Mouse (Mus musculus) kidney, postnatal 10 days (tissue): ENCODE data around the gene Ltb4r1.

ENCODE experiments used
- DNase-seq: peaks from one replicate; pipeline ENCODE4 v3.0.0; 2021; ENCODE audit warnings: mixed read lengths

Ltb4r1 gene

DNA sequence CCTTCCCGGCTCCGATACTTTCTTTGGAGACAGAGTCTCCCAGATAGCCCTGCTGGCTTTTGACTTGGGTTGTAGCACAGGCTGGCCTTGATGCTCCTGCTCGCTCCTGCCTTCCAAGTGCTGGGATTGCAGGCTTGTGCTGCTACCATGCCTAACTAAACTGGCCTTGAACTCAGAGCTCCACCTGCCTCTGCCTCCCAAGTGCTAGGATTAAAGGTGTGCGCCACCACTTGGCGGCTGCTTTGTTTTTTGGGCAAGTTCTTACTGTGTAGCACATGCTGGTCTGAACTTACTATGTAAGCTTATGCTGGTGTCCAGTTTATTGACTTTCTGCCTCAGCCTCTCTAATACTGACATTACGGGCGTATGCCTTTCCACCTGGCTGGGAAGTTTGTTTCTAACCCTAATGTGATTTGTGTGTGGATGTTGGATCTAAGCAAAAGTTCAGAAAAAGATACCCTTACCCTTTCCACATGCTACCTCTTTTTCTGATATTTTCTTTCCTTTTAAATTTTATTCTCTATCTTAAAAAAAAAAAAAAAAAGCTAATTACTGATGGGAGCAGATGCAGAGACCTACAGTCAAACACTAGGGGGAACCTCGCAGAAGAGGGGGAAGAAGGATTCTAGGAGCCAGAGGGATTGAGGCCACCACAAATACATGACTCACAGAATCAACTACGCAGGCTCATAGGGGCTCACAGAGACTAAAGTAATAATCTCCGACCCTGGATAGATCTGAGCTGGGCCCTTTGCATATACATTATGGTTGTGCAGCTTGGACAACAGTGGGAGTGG lies 18.5 kb upstream of the Ltb4r1 start:
- DNase-seq = no peak

DNA sequence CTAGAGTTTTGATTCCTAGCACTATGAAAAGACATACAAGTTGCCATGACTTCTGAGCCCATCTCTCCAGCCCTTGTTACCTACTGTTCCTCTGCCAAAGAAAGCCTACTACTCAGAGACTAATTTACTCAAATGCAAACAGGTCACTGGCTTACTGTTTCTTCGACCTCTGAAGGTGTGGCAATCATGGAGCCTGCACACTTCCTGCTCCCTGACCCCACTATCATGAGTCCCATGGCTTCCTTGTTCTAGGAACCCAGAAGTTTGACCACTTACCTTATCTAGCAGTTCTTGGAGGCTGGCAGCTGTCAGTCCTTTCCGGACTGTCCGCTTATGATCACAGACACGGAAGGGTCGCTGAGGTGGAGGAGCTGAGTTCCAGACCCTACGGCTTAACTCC lies 8.2 kb upstream of the Ltb4r1 start:
- DNase-seq = no peak

DNA sequence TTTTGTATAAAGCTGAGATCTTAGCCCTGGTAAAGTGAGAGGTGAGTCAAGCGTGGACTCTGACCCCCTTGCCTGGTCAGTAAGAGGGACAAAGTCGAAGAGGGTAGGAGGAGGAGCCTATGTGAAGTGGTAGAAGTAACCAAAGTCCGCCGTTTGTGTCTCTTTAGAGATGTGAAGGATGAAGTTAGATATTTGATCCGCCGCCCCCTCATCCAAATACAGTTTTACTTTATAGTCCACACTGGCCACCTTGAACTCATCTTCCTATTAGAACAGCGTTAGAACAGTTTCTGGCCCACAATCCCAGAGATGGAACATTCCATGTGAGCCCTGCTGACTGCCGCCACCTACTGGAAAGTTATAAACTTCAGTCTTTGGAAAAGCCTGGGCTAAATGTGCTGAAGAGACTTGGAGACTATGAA lies 7.4 kb upstream of the Ltb4r1 start, which contains the start of gene Cideb:
Cideb (minus strand) TSS at position 96 of the 422 bp plus-strand sequence.
- peak; percentile 69 for DNase-seq

DNA sequence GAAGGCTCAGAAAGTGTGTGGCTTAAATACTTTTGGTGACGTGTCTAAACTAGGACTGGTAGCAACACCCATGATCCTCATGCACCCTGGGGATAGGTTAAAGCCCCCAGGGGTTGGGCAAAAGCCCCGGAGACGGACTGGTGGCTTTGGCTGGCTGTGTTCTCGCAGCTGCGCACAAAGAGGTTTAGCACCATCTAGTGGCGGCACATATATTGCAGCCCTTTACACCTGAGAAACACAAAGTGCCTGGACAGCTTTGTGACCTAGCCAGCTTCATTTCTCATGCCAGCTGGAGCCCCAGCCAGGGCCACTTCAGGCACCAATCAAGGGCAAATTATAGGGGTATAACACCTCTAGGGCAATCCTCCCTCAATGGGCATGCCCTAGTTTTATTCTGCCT lies 5.6 kb upstream of the Ltb4r1 start:
- DNase-seq = peak; percentile 94

- DNase-seq = no peak
Measured at GRCm38 (mm10) chr14:55761163-55761562, 4.6 kb upstream of the Ltb4r1 start, which contains the start of gene Ltb4r2. Gene Ltb4r2 (plus strand): TSS chr14:55761428.

- DNase-seq = peak; percentile 78
Measured at GRCm38 (mm10) chr14:55762001-55762821, 3.6 kb upstream of the Ltb4r1 start.

GRCm38 (mm10) chr14:55763166-55763565 lies 2.6 kb upstream of the Ltb4r1 start:
- no peak for DNase-seq

DNA sequence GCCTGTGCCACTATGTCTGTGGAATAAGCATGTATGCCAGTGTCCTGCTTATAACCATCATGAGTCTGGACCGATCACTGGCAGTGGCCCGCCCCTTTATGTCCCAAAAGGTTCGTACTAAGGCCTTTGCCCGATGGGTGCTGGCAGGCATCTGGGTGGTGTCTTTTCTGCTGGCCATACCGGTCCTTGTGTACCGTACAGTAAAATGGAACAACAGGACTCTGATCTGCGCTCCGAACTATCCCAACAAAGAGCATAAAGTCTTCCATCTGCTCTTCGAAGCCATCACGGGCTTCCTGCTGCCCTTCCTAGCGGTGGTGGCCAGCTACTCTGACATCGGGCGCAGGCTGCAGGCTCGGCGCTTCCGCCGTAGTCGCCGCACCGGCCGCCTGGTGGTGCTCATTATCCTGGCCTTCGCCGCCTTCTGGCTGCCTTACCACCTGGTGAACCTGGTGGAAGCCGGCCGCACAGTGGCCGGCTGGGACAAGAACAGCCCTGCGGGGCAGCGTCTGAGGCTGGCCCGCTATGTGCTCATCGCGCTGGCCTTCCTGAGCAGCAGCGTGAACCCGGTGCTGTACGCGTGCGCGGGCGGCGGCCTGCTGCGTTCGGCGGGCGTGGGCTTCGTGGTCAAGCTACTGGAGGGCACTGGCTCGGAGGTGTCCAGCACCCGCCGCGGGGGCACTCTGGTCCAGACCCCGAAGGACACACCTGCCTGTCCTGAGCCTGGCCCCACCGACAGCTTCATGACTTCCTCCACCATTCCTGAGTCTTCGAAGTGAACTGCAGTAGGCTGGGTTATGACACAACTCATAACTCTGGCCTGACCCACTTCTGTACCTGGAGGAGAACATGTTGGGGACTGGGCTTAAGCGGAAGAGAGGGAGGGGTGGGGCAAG lies 2.0 kb downstream of the Ltb4r1 start:
- DNase-seq = peak; percentile 82

- DNase-seq = no peak
Measured at GRCm38 (mm10) chr14:55768555-55768954, 2.8 kb downstream of the Ltb4r1 start.

DNA sequence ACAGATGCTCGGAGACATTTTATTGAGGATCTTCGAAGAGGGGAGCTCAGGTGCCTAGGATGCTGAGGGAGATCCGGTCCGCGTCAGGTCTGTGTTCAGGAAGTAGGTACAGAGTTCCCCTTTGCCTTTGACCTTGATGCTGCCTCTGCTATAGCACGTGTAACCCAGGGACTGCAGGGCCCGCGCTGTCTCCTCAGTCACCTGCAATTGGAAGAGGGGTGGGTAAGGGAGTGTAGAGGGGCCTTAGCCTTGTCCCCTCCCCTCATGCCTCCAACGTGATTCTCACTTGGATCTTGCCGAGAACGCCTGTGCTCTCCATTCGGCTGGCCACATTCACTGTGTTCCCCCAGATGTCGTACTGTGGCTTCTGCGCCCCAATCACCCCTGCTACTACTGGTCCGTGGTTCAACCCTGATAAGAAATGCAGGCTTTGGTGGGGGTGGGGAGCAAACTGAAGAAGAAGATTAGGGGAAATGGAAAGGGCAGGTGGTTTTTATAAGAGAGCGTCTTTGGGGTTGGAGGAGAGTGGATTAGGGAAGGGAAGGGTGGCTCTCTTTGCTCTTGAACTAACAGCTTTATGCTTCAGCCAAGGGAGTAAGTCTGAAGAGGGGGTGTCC lies 3.4 kb downstream of the Ltb4r1 start:
- DNase-seq = no peak

- no peak for DNase-seq
Measured at GRCm38 (mm10) chr14:55776711-55777110, 10.9 kb downstream of the Ltb4r1 start.

DNA sequence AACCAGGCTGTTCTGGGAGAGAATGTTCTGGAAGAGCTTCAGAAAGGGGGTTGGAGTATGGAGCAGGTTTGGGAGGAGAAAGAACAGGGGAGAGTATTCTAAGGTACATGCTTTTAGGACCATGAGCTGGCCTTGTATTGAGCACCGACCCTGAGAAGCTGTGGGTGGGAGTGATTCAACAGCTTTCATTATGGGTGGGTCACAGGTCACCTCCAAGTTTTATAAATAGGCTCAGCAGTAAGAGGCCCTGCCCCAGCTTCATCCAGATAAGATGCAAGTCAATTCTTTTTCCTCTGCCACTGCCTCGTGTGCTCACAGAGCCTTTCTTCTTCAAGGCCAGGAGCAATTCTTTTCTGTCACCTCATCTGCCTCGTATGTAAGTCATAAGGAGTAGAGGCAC lies 11.4 kb downstream of the Ltb4r1 start:
- DNase-seq = no peak

GRCm38 (mm10) chr14:55777806-55778205 lies 12.0 kb downstream of the Ltb4r1 start:
- DNase-seq = peak; percentile 5

- DNase-seq = peak; percentile 6
Measured at GRCm38 (mm10) chr14:55778686-55779085, 12.9 kb downstream of the Ltb4r1 start.

DNA sequence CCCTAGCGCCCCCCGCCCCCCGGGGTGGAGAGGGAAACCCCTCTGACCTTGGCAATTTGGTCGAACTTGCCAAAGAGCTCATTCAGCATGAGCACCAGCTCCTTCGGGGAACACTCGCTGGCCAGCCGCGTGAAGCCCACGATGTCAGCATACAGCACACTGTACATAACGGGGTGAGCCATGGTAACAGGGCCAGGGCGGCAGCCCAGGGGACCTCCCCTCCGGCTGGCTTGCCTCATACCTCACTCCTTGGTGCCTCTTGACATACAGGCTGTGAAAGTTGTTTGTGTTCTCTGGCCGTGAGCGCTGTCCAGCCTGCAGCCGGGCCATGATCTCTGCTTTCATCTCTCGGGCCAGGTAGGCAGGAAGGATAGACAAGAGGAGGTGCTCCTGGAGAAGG lies 13.9 kb downstream of the Ltb4r1 start:
- peak; percentile 16 for DNase-seq

GRCm38 (mm10) chr14:55780736-55781135 lies 15.0 kb downstream of the Ltb4r1 start:
- peak; percentile 13 for DNase-seq

DNA sequence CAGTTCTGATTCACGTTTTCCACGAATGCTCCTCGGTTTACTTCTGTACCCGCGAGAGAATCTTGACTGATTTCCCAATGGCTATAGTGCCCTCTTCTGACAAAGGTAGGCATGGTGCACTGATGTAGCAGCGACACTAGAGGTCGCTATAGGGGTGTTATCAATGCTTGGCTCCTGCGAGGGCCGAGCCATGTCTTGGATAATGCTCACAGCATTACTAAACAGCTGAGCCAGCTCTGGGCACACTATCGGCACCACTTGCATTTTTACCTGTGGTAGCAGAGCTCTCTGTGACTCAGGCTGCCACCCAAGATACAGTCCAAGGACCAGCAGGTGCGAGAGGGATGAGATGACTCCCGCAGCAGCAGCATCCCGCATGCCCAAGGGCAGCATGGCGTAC lies 15.5 kb downstream of the Ltb4r1 start:
- peak; percentile 81 for DNase-seq

GRCm38 (mm10) chr14:55782361-55782960 lies 16.7 kb downstream of the Ltb4r1 start:
- DNase-seq = no peak

- peak; percentile 48 for DNase-seq
Measured at GRCm38 (mm10) chr14:55783171-55783957, 17.6 kb downstream of the Ltb4r1 start.

DNA sequence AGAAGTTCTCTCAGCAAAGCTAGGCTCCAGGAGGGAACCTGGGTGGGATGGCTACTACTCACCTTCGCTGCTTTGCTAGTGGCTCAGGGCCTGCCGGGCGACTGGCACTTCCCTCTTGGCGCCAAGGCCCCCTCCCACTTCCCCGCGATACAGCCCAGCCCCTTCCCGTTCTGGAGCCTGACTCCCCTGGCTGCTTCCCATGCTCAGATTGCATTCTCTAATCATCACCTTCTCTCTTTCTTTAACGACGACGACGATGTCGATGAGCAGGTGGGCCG lies 18.1 kb downstream of the Ltb4r1 start, which contains the start of gene Adcy4:
Adcy4 (minus strand) TSS at position 138 of the 278 bp plus-strand sequence.
- DNase-seq = peak; percentile 59

GRCm38 (mm10) chr14:55785195-55785594 lies 19.4 kb downstream of the Ltb4r1 start:
- no peak for DNase-seq
